Mouse (Mus musculus) embryo, embryonic 10.5 days (tissue): ENCODE data around the gene Brinp1.
A peak's percentile ranks its signal among the peaks of the same experiment; 100 is the strongest.

Experiments used
- DNase-seq: peaks from one replicate; pipeline ENCODE4 v3.0.0-alpha.2; 2015; ENCODE audit warnings: low spot score

Brinp1 gene

GRCm38 (mm10) chr4:68954322-68954901 is at the start of gene Brinp1:
Gene Brinp1, minus strand, starts transcription at chr4:68954397.
- DNase-seq: peak; percentile 86

- DNase-seq: no peak
These were observed 3.1 kb upstream of the Brinp1 start for GRCm38 (mm10) chr4:68957265-68957664.

- peak; percentile 85 for DNase-seq
These were observed 1.4 kb upstream of the Brinp1 start for GRCm38 (mm10) chr4:68955621-68956020.

GRCm38 (mm10) chr4:68953667-68954321 is 403 bp downstream of the Brinp1 start:
- peak; percentile 35 for DNase-seq

- no peak for DNase-seq
These were observed 1.1 kb downstream of the Brinp1 start for GRCm38 (mm10) chr4:68953131-68953551.

- peak; percentile 80 for DNase-seq
These were observed 3.6 kb downstream of the Brinp1 start for GRCm38 (mm10) chr4:68950556-68950955.

- DNase-seq: no peak
These were observed 11.3 kb downstream of the Brinp1 start for GRCm38 (mm10) chr4:68942938-68943337.

GRCm38 (mm10) chr4:68930022-68930421 is 24.2 kb downstream of the Brinp1 start:
- DNase-seq: no peak

GRCm38 (mm10) chr4:68926091-68926490 is 28.1 kb downstream of the Brinp1 start:
- no peak for DNase-seq

GRCm38 (mm10) chr4:68922944-68923343 is 31.3 kb downstream of the Brinp1 start:
- DNase-seq: no peak

- DNase-seq: no peak
These were observed 31.7 kb downstream of the Brinp1 start for GRCm38 (mm10) chr4:68922504-68922903.

- DNase-seq: no peak
These were observed 34.1 kb downstream of the Brinp1 start for GRCm38 (mm10) chr4:68920127-68920526.

GRCm38 (mm10) chr4:68910942-68911341 is 43.3 kb downstream of the Brinp1 start:
- no peak for DNase-seq

GRCm38 (mm10) chr4:68906417-68907210 is 47.6 kb downstream of the Brinp1 start:
- no peak for DNase-seq

GRCm38 (mm10) chr4:68890526-68890925 is 63.7 kb downstream of the Brinp1 start:
- DNase-seq: no peak

GRCm38 (mm10) chr4:68886276-68886675 is 67.9 kb downstream of the Brinp1 start:
- no peak for DNase-seq

GRCm38 (mm10) chr4:68872028-68872427 is 82.2 kb downstream of the Brinp1 start:
- no peak for DNase-seq

GRCm38 (mm10) chr4:68865135-68865767 is 88.9 kb downstream of the Brinp1 start:
- peak; percentile 5 for DNase-seq

GRCm38 (mm10) chr4:68864668-68865067 is 89.5 kb downstream of the Brinp1 start:
- DNase-seq: no peak

- DNase-seq: no peak
These were observed 97.3 kb downstream of the Brinp1 start for GRCm38 (mm10) chr4:68856868-68857267.

GRCm38 (mm10) chr4:68849671-68850070 is 104.5 kb downstream of the Brinp1 start:
- DNase-seq: no peak

GRCm38 (mm10) chr4:68846976-68847375 is 107.2 kb downstream of the Brinp1 start:
- DNase-seq: no peak

- DNase-seq: peak; percentile 66
These were observed 108.2 kb downstream of the Brinp1 start for GRCm38 (mm10) chr4:68845964-68846363.
